Mouse (Mus musculus): ENCODE results near the gene Padi4.

GRCm38 (mm10) chr4:140784292-140784945, 10.4 kb upstream of the Padi4 start:
- no peak for TF ChIP-seq POLR2A (IDR thresholded peaks at IDR 0.05; ENCODE audit: control insufficient read depth, low read depth, low read length)
- TF ChIP-seq CTCF (IDR thresholded peaks at IDR 0.05; ENCODE audit: control insufficient read depth, insufficient read depth, insufficient replicate concordance, low read depth, low read length), result no peak

Data from testis, adult 2 months (tissue).